Mouse (Mus musculus) urinary bladder, postnatal 25 days (tissue): ENCODE data around the gene Magi2.
"Not testable (repeated sequence)": the region's sequence is repeated elsewhere in the genome, so short reads cannot be mapped to it uniquely, and the experiment has no call there.

Source experiments
- DNase-seq: peaks from one replicate; pipeline ENCODE4 v3.0.0; 2022; ENCODE audit warnings: low spot score

Magi2 gene

GRCm38 (mm10) chr5:19226866-19227243 is at the start of gene Magi2:
Magi2 (plus strand) TSS chr5:19227036.
- no peak for DNase-seq

DNA sequence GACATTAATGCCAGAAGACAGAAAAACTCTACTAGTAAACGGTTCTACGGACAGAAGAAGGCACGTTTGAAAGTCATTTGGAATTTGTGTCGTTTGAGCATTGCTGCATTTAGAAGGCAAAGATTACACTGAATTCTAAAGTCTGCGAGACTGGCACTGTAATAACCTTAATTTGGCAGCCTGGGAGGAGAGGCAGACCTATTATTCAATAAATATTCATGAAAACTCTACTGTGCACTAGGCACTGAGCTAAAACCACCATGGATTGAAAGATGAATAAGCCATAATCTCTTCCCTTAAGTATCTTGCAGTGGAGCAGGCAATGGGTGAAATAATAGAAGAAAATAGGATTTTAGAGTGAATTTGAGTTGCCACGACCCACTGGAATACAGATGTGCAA is 48.2 kb upstream of the Magi2 start:
- DNase-seq, result no peak

DNA sequence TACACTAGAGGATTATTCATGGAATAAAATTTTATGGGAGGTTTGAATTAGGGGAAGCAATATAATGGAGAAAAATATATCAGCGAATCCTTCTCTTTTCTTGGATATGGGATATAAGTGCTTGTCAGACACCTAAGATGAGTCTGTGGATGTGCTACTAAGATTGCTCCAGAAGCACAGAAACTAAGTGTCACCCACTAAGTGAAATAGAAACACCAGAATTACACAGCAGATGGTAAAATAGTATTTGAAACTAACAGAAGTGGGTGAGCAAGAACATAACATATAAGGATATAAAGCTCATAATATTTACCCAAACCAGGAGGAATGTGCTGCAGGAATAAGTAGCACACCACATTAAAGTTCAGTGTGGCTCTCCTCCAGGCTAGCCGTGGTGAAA is 40.7 kb upstream of the Magi2 start:
- DNase-seq, result no peak

DNA sequence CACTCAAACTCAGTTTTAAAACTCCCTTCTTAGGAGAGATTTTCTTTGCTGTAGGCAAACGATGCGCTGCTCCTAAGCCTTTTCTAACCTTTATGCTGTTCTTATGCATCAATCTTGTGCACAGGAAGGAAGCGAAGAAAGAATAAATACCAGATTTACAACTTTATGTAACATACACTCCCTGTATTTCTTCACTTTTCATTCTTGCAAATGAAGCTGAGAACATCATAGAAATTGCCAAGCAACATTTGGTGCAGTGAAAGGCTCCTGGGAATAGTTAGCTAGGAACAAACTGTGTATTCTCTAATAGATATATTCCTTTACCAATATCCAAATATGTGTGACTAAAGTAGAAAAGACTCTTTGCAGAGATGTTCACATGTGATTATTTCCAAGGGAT is 15.2 kb upstream of the Magi2 start:
- DNase-seq, result no peak

DNA sequence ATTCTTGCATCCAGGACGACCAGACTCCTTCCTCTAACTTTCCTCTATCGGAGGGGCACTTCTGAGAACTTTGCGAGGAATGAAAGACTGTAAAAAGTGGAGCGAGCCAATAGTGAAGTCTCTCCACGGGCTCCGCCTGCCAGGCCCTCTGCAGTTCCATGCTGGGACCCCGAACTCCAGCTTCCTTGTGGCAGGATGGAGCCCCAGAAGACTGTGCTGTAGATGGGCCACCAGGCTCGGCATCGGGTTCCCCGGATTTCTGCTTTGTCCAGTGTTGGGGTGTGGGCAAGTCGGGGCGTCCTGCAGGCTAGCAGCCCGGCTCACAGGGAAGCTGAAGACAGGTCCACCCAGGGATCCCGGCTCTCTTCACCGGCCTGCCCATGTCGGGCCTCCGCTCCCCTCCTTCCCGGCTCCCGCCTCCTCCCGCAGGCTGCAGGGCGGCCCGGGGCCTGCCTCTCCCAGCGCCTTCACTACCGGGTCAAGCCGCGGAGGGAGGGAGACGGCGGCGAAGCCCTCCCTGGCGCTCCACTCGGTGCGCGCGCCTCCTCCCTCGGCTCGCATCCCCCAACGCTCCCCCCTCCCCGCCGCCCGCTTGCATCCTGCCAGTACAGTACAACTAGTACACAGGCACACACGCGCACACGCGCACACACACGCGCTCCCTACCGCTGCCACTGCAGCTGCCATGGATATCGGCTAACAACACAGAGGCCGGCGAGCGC is 531 bp upstream of the Magi2 start:
- peak; percentile 48 for DNase-seq

DNA sequence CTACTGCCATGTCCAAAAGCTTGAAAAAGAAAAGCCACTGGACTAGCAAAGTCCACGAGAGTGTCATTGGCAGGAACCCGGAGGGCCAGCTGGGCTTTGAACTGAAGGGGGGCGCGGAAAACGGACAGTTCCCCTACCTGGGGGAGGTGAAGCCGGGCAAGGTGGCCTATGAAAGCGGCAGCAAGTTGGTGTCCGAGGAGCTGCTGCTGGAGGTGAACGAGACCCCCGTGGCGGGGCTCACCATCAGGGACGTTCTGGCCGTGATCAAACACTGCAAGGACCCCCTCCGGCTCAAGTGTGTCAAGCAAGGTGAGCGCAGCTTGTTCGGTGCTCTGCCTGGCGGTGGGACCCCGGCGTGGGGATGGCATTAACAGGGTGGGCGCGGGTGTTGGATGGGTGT is 445 bp downstream of the Magi2 start:
- DNase-seq, result no peak

GRCm38 (mm10) chr5:19227791-19228331 is 1.0 kb downstream of the Magi2 start:
- peak; percentile 24 for DNase-seq

- no peak for DNase-seq
Observed at GRCm38 (mm10) chr5:19241797-19242196, 15.0 kb downstream of the Magi2 start.

DNA sequence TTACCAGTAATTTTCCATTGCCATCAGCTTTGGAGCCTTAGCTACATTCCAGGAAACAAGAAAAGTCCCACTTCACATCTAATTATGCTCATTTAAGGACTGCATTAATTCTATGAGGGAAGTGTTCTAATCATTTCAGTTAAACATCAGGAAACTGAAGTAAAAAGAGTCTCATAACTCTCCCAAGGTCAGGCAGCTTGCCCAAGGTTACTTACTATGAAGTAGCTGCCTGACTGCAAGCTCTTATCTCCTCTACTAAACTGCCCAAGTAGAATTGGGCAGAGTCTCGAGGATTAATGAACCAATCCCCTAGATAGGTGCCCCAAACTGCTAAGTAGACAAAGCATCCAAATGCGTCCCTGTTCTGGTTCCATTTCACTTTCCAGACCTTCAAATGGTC is 19.6 kb downstream of the Magi2 start:
- DNase-seq, result no peak

GRCm38 (mm10) chr5:19247266-19247665 is 20.4 kb downstream of the Magi2 start:
- DNase-seq, result no peak

- DNase-seq, result no peak
Observed at GRCm38 (mm10) chr5:19262816-19263215, 36.0 kb downstream of the Magi2 start.

DNA sequence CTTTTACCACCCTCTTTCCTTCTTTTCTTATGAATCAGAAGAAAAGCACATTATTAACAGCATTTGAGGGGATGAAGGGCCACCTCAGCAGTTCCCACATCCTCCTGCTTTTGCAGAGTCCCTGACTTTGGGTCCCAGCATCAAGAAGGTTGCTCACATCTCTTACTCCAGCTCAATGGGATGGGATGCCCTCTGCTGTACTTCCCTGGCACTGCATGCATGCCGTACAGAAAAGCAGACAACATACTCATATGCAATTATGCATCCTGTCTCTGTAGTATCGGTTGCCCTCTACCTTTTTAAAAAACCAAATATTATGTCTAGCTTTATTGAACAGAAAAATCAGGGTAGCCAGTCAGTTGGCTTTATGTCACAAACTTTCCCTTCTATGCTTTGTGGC is 37.8 kb downstream of the Magi2 start:
- no peak for DNase-seq

- DNase-seq, result no peak
Observed at GRCm38 (mm10) chr5:19292581-19292980, 65.7 kb downstream of the Magi2 start.

DNA sequence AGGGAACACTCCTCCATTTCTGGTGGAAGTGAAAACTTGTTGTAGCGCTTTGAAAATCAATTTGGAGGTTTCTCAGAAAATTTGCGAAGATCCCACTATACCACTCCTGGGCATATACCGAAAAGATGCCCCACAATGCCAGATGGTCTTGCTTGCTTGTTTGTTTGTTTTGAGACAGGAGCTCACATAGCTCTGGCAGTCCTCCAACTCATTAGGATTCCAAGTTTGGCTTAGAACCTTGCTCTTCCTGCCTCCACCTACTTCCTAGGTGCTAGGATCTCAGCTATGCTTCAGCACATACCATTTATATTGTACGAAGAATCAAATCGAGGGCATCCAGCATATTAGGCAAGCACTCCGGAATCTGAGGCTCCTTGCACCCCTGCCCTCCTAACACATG is 79.8 kb downstream of the Magi2 start:
- no peak for DNase-seq

GRCm38 (mm10) chr5:19309870-19310269 is 83.0 kb downstream of the Magi2 start:
- DNase-seq, result no peak

- DNase-seq, result no peak
Observed at GRCm38 (mm10) chr5:19322532-19322931, 95.7 kb downstream of the Magi2 start.

- DNase-seq, result no peak
Observed at GRCm38 (mm10) chr5:19337561-19337960, 110.7 kb downstream of the Magi2 start.

GRCm38 (mm10) chr5:19368175-19368574 is 141.3 kb downstream of the Magi2 start:
- DNase-seq, result no peak

DNA sequence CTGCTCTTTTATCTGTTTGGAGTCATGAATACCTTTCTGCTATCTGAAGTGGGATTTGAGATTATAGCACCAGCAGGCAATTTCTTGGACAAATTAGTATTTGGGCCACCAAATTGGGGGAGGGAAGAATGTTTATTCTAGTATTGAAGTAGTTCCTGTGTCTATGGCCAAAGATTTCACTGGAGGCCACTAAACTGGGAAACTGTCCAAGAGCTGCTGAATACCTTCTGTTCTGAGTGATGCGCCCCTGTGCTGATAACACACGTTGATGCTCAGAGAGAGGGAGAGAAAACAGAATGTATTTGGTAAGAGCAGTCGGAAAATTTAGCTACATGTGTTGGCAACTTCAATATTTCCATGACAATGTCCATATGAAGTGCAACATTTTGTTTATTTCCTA is 169.0 kb downstream of the Magi2 start:
- no peak for DNase-seq

GRCm38 (mm10) chr5:19400299-19400698 is 173.5 kb downstream of the Magi2 start:
- DNase-seq, result no peak

- peak; percentile 3 for DNase-seq
Observed at GRCm38 (mm10) chr5:19400738-19401408, 174.0 kb downstream of the Magi2 start.

DNA sequence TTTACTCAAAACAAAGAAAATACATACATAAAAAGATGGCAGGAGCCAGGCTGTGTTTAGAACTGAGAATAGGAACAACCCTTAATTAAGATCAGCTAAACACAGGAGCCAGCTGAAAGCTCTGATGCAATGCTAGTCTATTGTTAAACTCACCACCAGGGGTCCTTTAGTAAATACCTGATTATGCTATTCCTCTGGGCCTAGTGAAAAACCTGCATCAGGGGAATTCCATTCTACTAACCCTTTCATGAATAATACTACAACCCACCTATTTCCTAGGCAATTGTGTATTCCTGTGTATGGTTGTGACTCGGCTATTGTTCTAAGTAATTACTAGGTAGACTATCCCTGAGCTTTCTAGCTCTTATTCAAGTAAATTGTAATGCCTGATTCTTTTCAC is 177.4 kb downstream of the Magi2 start:
- not testable (repeated sequence) for DNase-seq

DNA sequence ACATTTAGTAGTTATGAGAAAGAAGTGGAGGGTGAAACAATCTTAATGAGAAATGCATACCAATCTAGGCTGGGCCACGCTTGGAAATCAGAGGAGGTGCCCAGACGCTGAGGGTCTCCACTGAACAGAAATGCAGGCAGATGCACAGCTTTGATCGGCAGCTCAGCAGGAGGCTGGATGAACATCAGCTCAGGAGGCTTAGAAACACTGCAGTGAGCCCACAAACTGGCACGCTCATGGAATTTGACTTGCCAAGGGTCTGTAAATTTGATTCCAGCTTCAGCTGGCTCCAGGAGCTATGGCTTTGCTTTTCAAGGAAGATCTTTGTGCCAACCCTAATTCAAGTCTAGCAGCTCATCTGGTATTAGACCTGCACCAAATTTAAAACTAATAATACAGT is 187.7 kb downstream of the Magi2 start:
- DNase-seq, result no peak

DNA sequence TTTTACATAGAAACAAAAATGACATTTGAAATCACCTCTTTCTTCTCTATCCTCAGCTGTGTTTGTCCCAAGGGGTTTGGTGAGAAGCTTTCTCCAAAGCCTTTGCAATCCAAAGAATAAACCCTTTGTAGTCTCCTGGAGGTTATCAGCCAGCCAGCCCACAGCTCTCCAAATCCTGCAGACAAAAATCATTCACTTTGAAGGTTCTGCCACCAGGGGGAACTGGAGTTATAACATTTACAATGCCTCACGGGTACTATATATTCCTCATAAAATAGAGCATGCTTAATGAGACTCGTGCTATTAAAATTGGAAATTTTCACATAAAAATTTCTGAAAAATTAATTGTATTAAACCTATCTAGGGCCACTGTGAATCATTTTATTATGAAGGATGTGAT is 202.5 kb downstream of the Magi2 start:
- peak; percentile 5 for DNase-seq
